Mouse (Mus musculus): ENCODE results near the gene Wnt3a.

GRCm38 (mm10) chr11:59212892-59213494, 77.6 kb downstream of the Wnt3a start:
- no peak for TF ChIP-seq USF1 (IDR thresholded peaks at IDR 0.05; ENCODE audit: low read depth, low read length)
- TF ChIP-seq CTCF (IDR thresholded peaks at IDR 0.05 in 2 of 3, conservative IDR thresholded peaks at IDR 0.05 in 1 of 3; ENCODE audit: control insufficient read depth in 1 of 3, insufficient read depth in 1 of 3, low read depth in 2 of 3, low read length in 3 of 3, poor library complexity in 1 of 3, severe bottlenecking in 1 of 3) = no peak
- no peak for TF ChIP-seq ELF1 (IDR thresholded peaks at IDR 0.05; ENCODE audit: low read depth, low read length)

Data from MEL (cell line).